Mouse (Mus musculus): Measurements from ENCODE around the gene Fam118b.

DNA sequence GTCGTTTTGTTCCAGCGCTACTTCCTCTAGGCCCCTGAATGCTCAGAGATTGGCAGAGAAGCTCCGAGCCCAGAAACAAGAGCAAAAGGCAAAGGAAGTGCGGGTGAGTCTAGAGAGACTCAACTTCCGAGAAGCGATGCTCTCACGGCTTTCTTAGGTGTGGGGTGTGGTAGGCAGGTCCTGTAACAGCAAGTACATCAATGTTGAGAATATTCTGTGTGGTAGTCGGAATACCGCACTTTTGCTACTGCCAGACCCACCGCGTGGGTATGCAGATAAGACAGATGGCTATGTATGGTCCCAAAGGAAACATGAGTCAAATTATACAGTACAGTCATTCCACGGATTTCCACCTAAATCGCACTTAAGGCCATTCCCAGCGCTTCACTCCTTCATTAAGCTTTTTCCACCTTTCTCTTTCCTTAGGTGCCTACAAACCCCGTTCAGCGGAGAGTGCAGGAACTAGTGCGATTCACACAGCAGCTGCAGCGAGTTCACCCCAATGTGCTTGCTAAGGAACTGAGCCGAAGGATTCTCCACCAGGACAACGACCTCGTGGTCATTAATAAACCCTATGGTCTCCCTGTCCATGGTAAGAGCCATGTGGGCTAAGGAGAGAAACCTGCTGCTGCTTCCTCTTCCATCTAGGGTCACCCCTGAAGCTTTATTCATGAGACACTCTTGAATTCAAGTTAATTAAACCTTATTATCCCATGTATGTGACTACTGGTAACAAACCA, 541 bp upstream of the Fam118b start:
- TF ChIP-seq CTCF (conservative IDR thresholded peaks at IDR 0.05; ENCODE audit: insufficient read depth, insufficient read length, low read depth, low read length) = no peak
- no peak for TF ChIP-seq POLR2A (IDR thresholded peaks at IDR 0.05; ENCODE audit: low read depth, low read length)
